ENCODE assay signal across 24 mouse cellular contexts in genomic region chr19:30380515-30381206, GRCm38 (mm10).
DNase-seq lines count a peak whose midpoint lies in the region; ATAC-seq and TF ChIP-seq lines count a peak whose summit lies in the region.
"Had no signal": no experiment of that assay in that cellular context is flagged by ENCODE, and none has a peak within 500 bp of the region (broad histone marks: within the 10 kb centered on the region; RNA-seq: fewer than 3 reads in every experiment).

No protein-coding gene starts in this region.

- WGBS in heart, embryonic 16.5 days, result 35% methylated on average over 6 of the region's 6 CpGs
- WGBS in heart, adult 2 months, result 36% methylated on average over 6 of the region's 6 CpGs
- WGBS in kidney, embryonic 15.5 days, result 35% methylated on average over 6 of the region's 6 CpGs
- 24% methylated on average over 6 of the region's 6 CpGs for WGBS in lung, embryonic 14.5 days
- WGBS in stomach, embryonic 14.5 days, result 26% methylated on average over 6 of the region's 6 CpGs
- 31% methylated on average over 6 of the region's 6 CpGs for WGBS in stomach, postnatal 0 days

- TF ChIP-seq CTCF in heart, adult 2 months (IDR thresholded peaks at IDR 0.05), result no peak
- no peak for TF ChIP-seq CTCF in lung, embryonic 14.5 days (IDR thresholded peaks at IDR 0.05; ENCODE audit: low read depth)
- TF ChIP-seq CTCF in stomach, postnatal 0 days (IDR thresholded peaks at IDR 0.05; ENCODE audit: low read depth), result no peak

- no peak for ATAC-seq in heart, embryonic 16.5 days (replicated peaks; ENCODE audit: extremely low read depth, insufficient read depth, low FRiP score)
- ATAC-seq in kidney, embryonic 15.5 days (replicated peaks; ENCODE audit: low FRiP score), result 0 out of 2 replicates have a peak, but pooled peaks have one; percentile 58
- ATAC-seq in lung, embryonic 14.5 days (ENCODE audit: insufficient read depth), result no peak
- no peak for ATAC-seq in stomach, embryonic 14.5 days (ENCODE audit: insufficient number of reproducible peaks, insufficient read depth, low FRiP score, low read depth)
- ATAC-seq in stomach, postnatal 0 days (ENCODE audit: low FRiP score, low TSS enrichment), result no peak
- ATAC-seq: forebrain, embryonic 13.5 days; Patski had no signal

- no peak overlapping the region for H3K27ac ChIP-seq in heart, embryonic 16.5 days (ENCODE audit: low read length)
- no peak overlapping the region for H3K27ac ChIP-seq in heart, adult 2 months
- peak overlapping the region; percentile 52 for H3K27ac ChIP-seq in kidney, embryonic 15.5 days
- no peak overlapping the region for H3K27ac ChIP-seq in lung, embryonic 14.5 days (ENCODE audit: low read depth)
- H3K27ac ChIP-seq in stomach, embryonic 14.5 days (ENCODE audit: low read length), result no peak overlapping the region
- no peak overlapping the region for H3K27ac ChIP-seq in stomach, postnatal 0 days (replicated peaks)
- H3K27ac ChIP-seq: forebrain, embryonic 10.5 days; forebrain, embryonic 13.5 days; hindbrain, embryonic 12.5 days; hindbrain, embryonic 15.5 days had no signal

- no peaks in the 10 kb centered on the region for H3K79me2 ChIP-seq in heart, adult 2 months (replicated peaks; ENCODE audit: control insufficient read depth, insufficient read depth, low read length)

- intact Hi-C loops in heart, adult 2 months (cut with DNase I), result no loop called here

- H3K4me2 ChIP-seq in heart, embryonic 16.5 days (ENCODE audit: low read depth, low read length), result peak overlapping the region; percentile 18; the same call in 1 of the 2 replicates
- H3K4me2 ChIP-seq in kidney, embryonic 15.5 days, result peak overlapping the region; percentile 12; the same call in 1 of the 2 replicates
- peak overlapping the region; percentile 23; the same call in 1 of the 2 replicates for H3K4me2 ChIP-seq in lung, embryonic 14.5 days
- H3K4me2 ChIP-seq in stomach, embryonic 14.5 days (replicated peaks; ENCODE audit: low read depth, low read length), result 0 out of 2 replicates have a peak overlapping the region, but pooled peaks have one; percentile 7
- H3K4me2 ChIP-seq in stomach, postnatal 0 days (replicated peaks; ENCODE audit: low read depth), result no peak overlapping the region
- H3K4me2 ChIP-seq: forebrain, embryonic 13.5 days; heart, embryonic 11.5 days; hindbrain, embryonic 12.5 days; hindbrain, embryonic 15.5 days had no signal

- H3K27me3 ChIP-seq in heart, embryonic 16.5 days (ENCODE audit: control insufficient read depth, insufficient read depth, low read length), result no peaks in the 10 kb centered on the region
- H3K27me3 ChIP-seq in heart, adult 2 months (ENCODE audit: control insufficient read depth, insufficient read depth, low read length), result no peaks in the 10 kb centered on the region
- no peaks in the 10 kb centered on the region for H3K27me3 ChIP-seq in kidney, embryonic 15.5 days
- no peaks in the 10 kb centered on the region for H3K27me3 ChIP-seq in lung, embryonic 14.5 days (ENCODE audit: insufficient read depth, low read length)
- H3K27me3 ChIP-seq in stomach, embryonic 14.5 days (ENCODE audit: control insufficient read depth, insufficient read depth, low read length), result no peaks in the 10 kb centered on the region
- H3K27me3 ChIP-seq in stomach, postnatal 0 days (ENCODE audit: control insufficient read depth, insufficient read depth, low read length), result no peaks in the 10 kb centered on the region
- H3K27me3 ChIP-seq: CH12.LX; forebrain, embryonic 13.5 days; hindbrain, embryonic 12.5 days; hindbrain, embryonic 15.5 days had no signal

- DNase-seq in heart, adult 2 months, result no peak
- DNase-seq in kidney, adult 18-20 months, result no peak
- DNase-seq in lung, embryonic 14.5 days, result peak; percentile 30
- no peak for DNase-seq in lung, postnatal 36 days
- no peak for DNase-seq in stomach, postnatal 0 days (ENCODE audit: low spot score)
- DNase-seq: adrenal gland, postnatal 10 days; adrenal gland, postnatal 36 days; B cell, adult 2 months; cerebellum, adult 18-20 months; cerebellum, adult 9-10 months; cerebellum, postnatal 14 days; gastrocnemius, postnatal 10 days; gastrocnemius, postnatal 36 days had no signal

- H3K4me3 ChIP-seq in heart, embryonic 16.5 days (ENCODE audit: low read length), result no peak overlapping the region
- no peak overlapping the region for H3K4me3 ChIP-seq in heart, adult 2 months
- no peak overlapping the region for H3K4me3 ChIP-seq in kidney, embryonic 15.5 days (replicated peaks)
- no peak overlapping the region for H3K4me3 ChIP-seq in lung, embryonic 14.5 days (ENCODE audit: low read depth, low read length)
- no peak overlapping the region for H3K4me3 ChIP-seq in stomach, embryonic 14.5 days (ENCODE audit: low read depth, low read length)
- no peak overlapping the region for H3K4me3 ChIP-seq in stomach, postnatal 0 days (ENCODE audit: low read depth, low read length)
- H3K4me3 ChIP-seq: forebrain, embryonic 10.5 days; forebrain, embryonic 13.5 days; hindbrain, embryonic 12.5 days; hindbrain, embryonic 15.5 days had no signal

- no peaks in the 10 kb centered on the region for H3K4me1 ChIP-seq in heart, embryonic 16.5 days (ENCODE audit: control insufficient read depth, insufficient read depth, low read length)
- no peaks in the 10 kb centered on the region for H3K4me1 ChIP-seq in heart, adult 2 months (ENCODE audit: control insufficient read depth, insufficient read depth, low read length)
- H3K4me1 ChIP-seq in kidney, embryonic 15.5 days, result no peaks in the 10 kb centered on the region
- no peaks in the 10 kb centered on the region for H3K4me1 ChIP-seq in lung, embryonic 14.5 days (ENCODE audit: insufficient read depth)
- H3K4me1 ChIP-seq in stomach, embryonic 14.5 days (ENCODE audit: control insufficient read depth, insufficient read depth, low read length), result no peaks in the 10 kb centered on the region
- H3K4me1 ChIP-seq in stomach, postnatal 0 days (replicated peaks; ENCODE audit: control insufficient read depth, insufficient read depth), result no peaks in the 10 kb centered on the region
- H3K4me1 ChIP-seq: forebrain, embryonic 10.5 days; forebrain, embryonic 13.5 days; hindbrain, embryonic 12.5 days; hindbrain, embryonic 15.5 days had no signal

- no peak for TF ChIP-seq EP300 in heart, adult 2 months (IDR thresholded peaks at IDR 0.05; ENCODE audit: insufficient read depth, low read depth, low read length)
- TF ChIP-seq EP300 in stomach, postnatal 0 days (optimal IDR thresholded peaks at IDR 0.05), result no peak

- no peak overlapping the region for H3K9ac ChIP-seq in heart, embryonic 16.5 days (ENCODE audit: low read length)
- no peak overlapping the region for H3K9ac ChIP-seq in heart, adult 2 months (ENCODE audit: low read depth, low read length)
- H3K9ac ChIP-seq in kidney, embryonic 15.5 days, result no peak overlapping the region
- no peak overlapping the region for H3K9ac ChIP-seq in lung, embryonic 14.5 days
- H3K9ac ChIP-seq in stomach, embryonic 14.5 days (replicated peaks; ENCODE audit: low read depth, low read length), result no peak overlapping the region
- no peak overlapping the region for H3K9ac ChIP-seq in stomach, postnatal 0 days (ENCODE audit: low read length)
- H3K9ac ChIP-seq: forebrain, embryonic 13.5 days; hindbrain, embryonic 12.5 days; hindbrain, embryonic 15.5 days had no signal

- no peak for TF ChIP-seq POLR2A in heart, adult 2 months (IDR thresholded peaks at IDR 0.05; ENCODE audit: insufficient read depth, low read depth, low read length)

- H3K36me3 ChIP-seq in heart, embryonic 16.5 days (ENCODE audit: control insufficient read depth, insufficient read depth), result no peaks in the 10 kb centered on the region
- H3K36me3 ChIP-seq in heart, adult 2 months (ENCODE audit: control insufficient read depth, insufficient read depth, low read length), result no peaks in the 10 kb centered on the region
- no peaks in the 10 kb centered on the region for H3K36me3 ChIP-seq in kidney, embryonic 15.5 days
- no peaks in the 10 kb centered on the region for H3K36me3 ChIP-seq in lung, embryonic 14.5 days (ENCODE audit: insufficient read depth)
- H3K36me3 ChIP-seq in stomach, embryonic 14.5 days (ENCODE audit: control insufficient read depth, insufficient read depth, low read length), result no peaks in the 10 kb centered on the region
- H3K36me3 ChIP-seq in stomach, postnatal 0 days (ENCODE audit: control insufficient read depth, insufficient read depth, low read length), result no peaks in the 10 kb centered on the region
- H3K36me3 ChIP-seq: forebrain, embryonic 10.5 days; G1E; hindbrain, embryonic 12.5 days; hindbrain, embryonic 15.5 days had no signal

- H3K9me3 ChIP-seq in heart, embryonic 16.5 days (replicated peaks; ENCODE audit: control insufficient read depth, low read length), result no peaks in the 10 kb centered on the region
- no peaks in the 10 kb centered on the region for H3K9me3 ChIP-seq in kidney, embryonic 15.5 days (replicated peaks)
- no peaks in the 10 kb centered on the region for H3K9me3 ChIP-seq in lung, embryonic 14.5 days (ENCODE audit: low read depth, low read length)
- H3K9me3 ChIP-seq in stomach, embryonic 14.5 days (ENCODE audit: control insufficient read depth, low read depth, low read length), result no peaks in the 10 kb centered on the region
- no peaks in the 10 kb centered on the region for H3K9me3 ChIP-seq in stomach, postnatal 0 days (ENCODE audit: control insufficient read depth, low read length)
- H3K9me3 ChIP-seq: forebrain, embryonic 10.5 days; forebrain, embryonic 13.5 days; G1E; hindbrain, embryonic 12.5 days; hindbrain, embryonic 15.5 days had no signal
